In the genomic region with DNA sequence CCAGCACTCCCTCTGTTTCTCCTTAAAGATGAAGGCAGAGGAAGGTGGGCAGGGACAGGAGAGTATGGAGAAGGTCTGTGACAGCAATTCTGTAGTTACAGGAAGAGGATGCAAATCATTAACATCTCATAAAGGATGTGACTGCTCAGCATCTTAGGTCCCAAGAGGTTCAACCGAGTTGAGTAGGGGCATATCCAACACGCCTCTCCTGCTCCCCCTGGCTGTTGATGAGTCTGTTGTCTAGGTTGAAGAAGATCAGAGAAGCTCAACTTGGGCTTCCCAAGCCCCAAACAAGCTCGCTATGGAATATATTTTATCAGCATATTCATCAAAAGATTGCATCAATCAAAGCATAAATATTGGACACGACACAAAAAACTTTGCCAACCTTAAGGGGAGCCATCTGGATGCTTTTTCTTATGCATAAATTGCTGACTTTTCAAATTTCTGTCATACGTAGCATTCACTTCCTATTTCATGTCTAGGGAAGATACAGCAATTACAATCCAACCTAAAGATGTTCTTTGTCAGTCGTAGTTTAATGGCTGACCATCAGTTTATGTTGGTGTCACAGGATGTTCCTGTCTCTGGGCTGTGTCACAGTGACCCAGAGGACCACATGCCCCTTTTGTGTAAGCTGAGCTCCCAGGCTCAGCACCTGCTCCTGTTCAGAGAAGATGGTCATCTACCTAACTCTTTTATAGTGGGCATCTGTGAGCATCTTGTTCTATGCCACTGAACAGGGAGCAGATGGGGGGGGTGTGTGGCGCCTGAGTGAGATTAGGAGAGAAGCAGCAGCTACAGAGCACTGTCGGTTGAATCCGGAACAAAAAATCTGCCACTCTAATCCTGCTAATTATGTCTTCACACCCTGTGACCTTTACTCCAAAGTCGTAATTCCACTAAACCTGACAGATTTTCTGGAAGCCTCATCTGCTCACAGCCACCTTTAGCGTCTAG, we compare ENCODE assay signal across 15 mouse cellular contexts.
A peak's percentile ranks its signal among the peaks of the same experiment; 100 is the strongest.
DNase-seq lines count a peak whose midpoint lies in the region; ATAC-seq and TF ChIP-seq lines count a peak whose summit lies in the region.
"Had no signal": no experiment of that assay in that cellular context is flagged by ENCODE, and none has a peak within 500 bp of the region (broad histone marks: within the 10 kb centered on the region; RNA-seq: fewer than 3 reads in every experiment).

No protein-coding gene starts in this region.

- TF ChIP-seq POLR2A in brain, embryonic 14.5 days (IDR thresholded peaks at IDR 0.05; ENCODE audit: borderline replicate concordance, extremely low read depth, insufficient read depth, insufficient read length, poor library complexity, severe bottlenecking) = no peak

- peaks cover 11% of the 10 kb centered on the region for H3K9me3 ChIP-seq in forebrain, embryonic 10.5 days
- H3K9me3 ChIP-seq in forebrain, embryonic 11.5 days (ENCODE audit: control insufficient read depth, low read length) = no peaks in the 10 kb centered on the region
- H3K9me3 ChIP-seq: limb, embryonic 15.5 days; stomach, embryonic 15.5 days had no signal

- H3K4me2 ChIP-seq in forebrain, embryonic 11.5 days (ENCODE audit: low read depth, low read length, severe bottlenecking) = no peak overlapping the region
- H3K4me2 ChIP-seq: kidney, embryonic 15.5 days; limb, embryonic 15.5 days; midbrain, embryonic 13.5 days; stomach, embryonic 15.5 days had no signal

- DNase-seq in forebrain, embryonic 10.5 days (ENCODE audit: extremely low spot score, low spot score) = peak; percentile 6
- DNase-seq in forebrain, embryonic 11.5 days (ENCODE audit: low spot score) = no peak
- peak; percentile 56 for DNase-seq in left cerebral cortex, postnatal 4 days
- no peak for DNase-seq in left cerebral cortex, postnatal 36 days (ENCODE audit: low spot score in 2 of 2)
- peak; percentile 72 for DNase-seq in brain, embryonic 14.5 days (ENCODE audit: low read depth)
- peak; percentile 23 for DNase-seq in retina, postnatal 7 days (ENCODE audit: low read depth, low spot score)
- DNase-seq in layer of hippocampus, adult 9-11 months = no peak
- DNase-seq: cerebellum, adult 8-10 months; right cerebral cortex, postnatal 25 days had no signal

- H3K4me1 ChIP-seq in forebrain, embryonic 10.5 days = peaks cover 3% of the 10 kb centered on the region; the same call in 1 of the 2 replicates
- H3K4me1 ChIP-seq in forebrain, embryonic 11.5 days (replicated peaks; ENCODE audit: control insufficient read depth, insufficient read depth, low read length) = no peaks in the 10 kb centered on the region
- H3K4me1 ChIP-seq: stomach, embryonic 15.5 days had no signal

- no peak for TF ChIP-seq CTCF in brain, embryonic 14.5 days (IDR thresholded peaks at IDR 0.05; ENCODE audit: borderline replicate concordance, extremely low read depth, insufficient read depth, insufficient read length)

- H3K36me3 ChIP-seq in forebrain, embryonic 10.5 days (replicated peaks) = no peaks in the 10 kb centered on the region
- no peaks in the 10 kb centered on the region for H3K36me3 ChIP-seq in forebrain, embryonic 11.5 days (ENCODE audit: control insufficient read depth, insufficient read depth, low read length)
- H3K36me3 ChIP-seq: kidney, embryonic 15.5 days; limb, embryonic 15.5 days; midbrain, embryonic 13.5 days; stomach, embryonic 15.5 days had no signal

- no peak for ATAC-seq in forebrain, embryonic 11.5 days (replicated peaks; ENCODE audit: low FRiP score)
- ATAC-seq: liver, postnatal 0 days had no signal

- no peak overlapping the region for H3K4me3 ChIP-seq in forebrain, embryonic 10.5 days
- H3K4me3 ChIP-seq in forebrain, embryonic 11.5 days (ENCODE audit: low read depth, low read length) = no peak overlapping the region
- H3K4me3 ChIP-seq: kidney, embryonic 15.5 days; left cerebral cortex, adult 2 months; limb, embryonic 15.5 days; midbrain, embryonic 13.5 days; stomach, embryonic 15.5 days had no signal

- no peaks in the 10 kb centered on the region for H3K27me3 ChIP-seq in forebrain, embryonic 10.5 days (ENCODE audit: poor library complexity, severe bottlenecking)
- H3K27me3 ChIP-seq in forebrain, embryonic 11.5 days (ENCODE audit: control insufficient read depth, insufficient read depth, low read length) = no peaks in the 10 kb centered on the region
- H3K27me3 ChIP-seq: kidney, embryonic 15.5 days; limb, embryonic 15.5 days; midbrain, embryonic 13.5 days had no signal

- intact Hi-C loops in left cerebral cortex, postnatal 4 days (cut with DNase I) = no loop called here
- intact Hi-C loops in left cerebral cortex, postnatal 36 days (cut with DNase I) = no loop called here

- WGBS in forebrain, embryonic 10.5 days = 81% methylated on average over 11 of the region's 11 CpGs
- 76% methylated on average over 11 of the region's 11 CpGs for WGBS in forebrain, embryonic 11.5 days

- H3K9ac ChIP-seq in forebrain, embryonic 11.5 days (ENCODE audit: low read length) = no peak overlapping the region
- H3K9ac ChIP-seq: kidney, embryonic 15.5 days; limb, embryonic 15.5 days; liver, postnatal 0 days; midbrain, embryonic 13.5 days; stomach, embryonic 15.5 days had no signal

- no peak overlapping the region for H3K27ac ChIP-seq in forebrain, embryonic 10.5 days
- no peak overlapping the region for H3K27ac ChIP-seq in forebrain, embryonic 11.5 days (ENCODE audit: low read depth, low read length)
- H3K27ac ChIP-seq: kidney, embryonic 15.5 days; left cerebral cortex, adult 2 months; limb, embryonic 15.5 days; midbrain, embryonic 13.5 days; stomach, embryonic 15.5 days had no signal

Comparison
In these comparisons a context has a peak if more than half of its experiments do, and no peak if none do; other contexts are left out.
1. DNase-seq: peak in forebrain, embryonic 10.5 days (single experiment), left cerebral cortex, postnatal 4 days (single experiment), brain, embryonic 14.5 days (single experiment) and retina, postnatal 7 days (single experiment); none in forebrain, embryonic 11.5 days (single experiment), left cerebral cortex, postnatal 36 days (0 of 2) and layer of hippocampus, adult 9-11 months (single experiment).